Mouse (Mus musculus) limb, embryonic 12.5 days (tissue): ENCODE results near the gene Crybb1. TPM values are rescaled to one million over a fixed set of nuclear protein-coding genes. Genes with fewer than 3 reads are reported as not detected.

ENCODE experiments used
- ATAC-seq: fragments of 200-750 bp; cut with Nextera tagmentation; 2 replicates; pipeline ENCODE4 v1.8.0; 2017; ENCODE audit warnings: low read depth, moderate TSS enrichment; ENCODE audit not compliant: insufficient number of reproducible peaks, insufficient read depth, low FRiP score, low TSS enrichment
- H3K27ac ChIP-seq: fragments of 300-500 bp; sonication (generic); 2 replicates; pipeline ENCODE4 v1.5.1; 2016; ENCODE audit warnings: mild to moderate bottlenecking, moderate library complexity
- H3K27me3 ChIP-seq: fragments of 300-500 bp; sonication (generic); 2 replicates; pipeline ENCODE4 v1.6.1; 2016; ENCODE audit warnings: mild to moderate bottlenecking, moderate library complexity
- H3K36me3 ChIP-seq: fragments of 300-500 bp; sonication (generic); 2 replicates; pipeline ENCODE4 v1.6.1; 2016; ENCODE audit warnings: mild to moderate bottlenecking, moderate library complexity
- H3K4me1 ChIP-seq: fragments of 300-500 bp; sonication (generic); replicated peaks from 2 replicates; pipeline ENCODE4 v1.6.1; 2016
- H3K4me2 ChIP-seq: fragments of 300-500 bp; sonication (generic); 2 replicates; pipeline ENCODE4 v1.6.1; 2016; ENCODE audit warnings: mild to moderate bottlenecking, moderate library complexity
- H3K4me3 ChIP-seq: fragments of 300-500 bp; sonication (generic); replicated peaks from 2 replicates; pipeline ENCODE4 v1.5.1; 2016; ENCODE audit warnings: mild to moderate bottlenecking
- H3K9ac ChIP-seq: fragments of 300-500 bp; sonication (generic); replicated peaks from 2 replicates; pipeline ENCODE4 v1.6.1; 2016; ENCODE audit warnings: mild to moderate bottlenecking, moderate library complexity
- H3K9me3 ChIP-seq: fragments of 300-500 bp; sonication (generic); 2 replicates; pipeline ENCODE4 v1.6.1; 2016; ENCODE audit warnings: mild to moderate bottlenecking, moderate library complexity
- WGBS: fragments of 180-500 bp; shearing (Covaris S2); methylation state at CpG from one replicate; pipeline ENCODE4 v1.1.7; 2016; 5-methylcytosine and 5-hydroxymethylcytosine counted together
- polyA plus RNA-seq: library from polyadenylated mRNA; unstranded; fragments of >200 nt; fragmentation: Nextera tagmentation; extraction: Ambion mirVana; gene quantifications from 2 replicates; pipeline ENCODE4 v1.2.1, GENCODE M21; 2016

Crybb1 gene
- polyA plus RNA-seq, 1 experiment from 2014 or later: 0.28 TPM

DNA sequence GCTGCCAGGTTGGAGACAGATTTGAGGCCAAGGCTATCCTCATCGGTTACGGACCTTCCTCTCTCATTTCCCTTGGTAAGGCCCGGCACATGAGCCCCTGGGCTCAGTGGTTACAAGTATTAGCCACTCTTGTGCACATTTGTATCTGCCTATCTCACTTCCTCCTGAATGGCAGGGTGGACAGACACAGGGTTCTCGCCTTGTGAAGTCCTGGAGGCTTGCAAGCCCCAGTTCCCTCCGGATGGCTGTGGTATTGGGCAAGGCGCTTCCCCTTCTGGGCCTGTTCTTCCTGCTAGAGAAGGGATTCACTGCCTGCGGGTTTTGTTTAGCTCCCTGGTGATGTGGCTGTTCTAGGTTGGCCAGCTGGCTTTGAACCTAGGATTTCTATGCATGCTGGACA lies 24.5 kb downstream of the Crybb1 start:
- 78% methylated on average over 7 of the region's 7 CpGs for WGBS
- H3K27ac ChIP-seq: no peak overlapping the region
- no peaks in the 10 kb centered on the region for H3K9me3 ChIP-seq
- no peaks in the 10 kb centered on the region for H3K27me3 ChIP-seq
- H3K4me1 ChIP-seq: peaks cover 49% of the 10 kb centered on the region
- no peak for ATAC-seq
- H3K4me2 ChIP-seq: no peak overlapping the region
- H3K4me3 ChIP-seq: no peak overlapping the region
- H3K36me3 ChIP-seq: 0 out of 2 replicates have a peak, but pooled peaks cover 4% of the 10 kb centered on the region
- no peak overlapping the region for H3K9ac ChIP-seq

DNA sequence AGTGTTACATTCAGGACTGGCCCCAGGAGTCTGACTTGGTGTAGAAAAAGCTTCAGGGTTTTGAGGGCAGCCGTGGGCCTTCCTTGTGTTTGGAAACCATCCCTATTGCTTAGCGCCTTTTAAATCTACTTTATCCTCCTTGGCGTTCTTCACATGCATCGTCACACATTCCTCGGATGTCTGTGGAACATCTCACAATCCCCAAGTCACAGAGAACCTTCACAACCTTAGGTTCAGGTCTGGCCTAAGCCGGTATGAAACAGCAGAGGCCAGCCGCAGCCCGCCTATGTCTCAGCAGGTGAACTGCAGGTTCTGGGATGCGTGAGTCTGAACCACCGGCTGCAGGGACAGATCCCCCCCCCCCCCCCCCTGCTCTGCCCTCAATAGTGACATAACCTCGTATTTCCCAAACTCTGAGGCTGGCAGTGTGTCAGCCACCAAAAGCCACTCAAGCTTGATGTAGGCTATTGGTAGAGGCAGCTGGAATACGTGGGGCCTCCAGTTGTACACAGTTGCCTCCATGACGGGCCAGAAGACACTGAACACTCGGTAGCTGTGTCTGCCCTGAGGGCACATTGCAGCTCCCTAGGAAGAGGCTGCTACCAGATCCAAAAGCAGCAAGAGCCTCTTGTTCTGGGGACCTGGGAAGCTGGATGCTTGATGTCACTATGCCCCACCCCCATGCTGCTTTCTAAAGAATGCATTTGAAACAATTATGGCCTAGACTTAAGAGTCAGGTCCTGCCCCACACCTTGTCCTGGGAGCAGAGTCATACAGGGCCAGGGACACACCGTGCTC lies 25.4 kb downstream of the Crybb1 start:
- Histone ChIP-seq H3K9ac (no peak overlapping the region), H3K9me3 (no peaks in the 10 kb centered on the region), H3K4me1 (peaks cover 47% of the 10 kb centered on the region), H3K27me3 (no peaks in the 10 kb centered on the region), H3K4me3 (no peak overlapping the region), H3K27ac (no peak overlapping the region), H3K4me2 (no peak overlapping the region), H3K36me3 (0 out of 2 replicates have a peak, but pooled peaks cover 4% of the 10 kb centered on the region)
- ATAC-seq: no peak
- WGBS: 73% methylated on average over 15 of the region's 15 CpGs

DNA sequence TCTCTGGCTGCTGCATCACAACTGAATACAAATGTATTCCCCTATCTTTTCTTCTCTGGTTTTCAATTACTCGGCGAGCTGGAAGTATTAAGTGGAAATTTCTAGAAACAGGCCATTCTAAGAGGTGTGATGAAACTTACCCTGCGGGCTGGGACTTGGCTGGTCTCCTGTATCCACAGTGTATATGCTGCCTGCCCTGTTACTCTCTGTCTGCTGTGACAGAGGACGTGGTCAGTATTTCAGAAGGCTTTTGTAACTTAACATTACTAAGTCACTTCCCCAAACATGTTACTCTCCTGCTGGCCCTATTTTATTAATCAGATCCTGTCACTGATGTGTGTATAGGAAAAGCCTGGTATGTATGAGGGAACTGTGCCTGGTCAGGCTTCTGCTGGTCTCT lies 26.1 kb downstream of the Crybb1 start:
- peaks cover 50% of the 10 kb centered on the region for H3K4me1 ChIP-seq
- H3K27me3 ChIP-seq: no peaks in the 10 kb centered on the region
- no peak overlapping the region for H3K4me2 ChIP-seq
- H3K9ac ChIP-seq: no peak overlapping the region
- H3K9me3 ChIP-seq: no peaks in the 10 kb centered on the region
- H3K36me3 ChIP-seq: 0 out of 2 replicates have a peak, but pooled peaks cover 4% of the 10 kb centered on the region
- no peak overlapping the region for H3K27ac ChIP-seq
- WGBS: 87% methylated on average over 4 of the region's 4 CpGs
- no peak overlapping the region for H3K4me3 ChIP-seq
- no peak for ATAC-seq

DNA sequence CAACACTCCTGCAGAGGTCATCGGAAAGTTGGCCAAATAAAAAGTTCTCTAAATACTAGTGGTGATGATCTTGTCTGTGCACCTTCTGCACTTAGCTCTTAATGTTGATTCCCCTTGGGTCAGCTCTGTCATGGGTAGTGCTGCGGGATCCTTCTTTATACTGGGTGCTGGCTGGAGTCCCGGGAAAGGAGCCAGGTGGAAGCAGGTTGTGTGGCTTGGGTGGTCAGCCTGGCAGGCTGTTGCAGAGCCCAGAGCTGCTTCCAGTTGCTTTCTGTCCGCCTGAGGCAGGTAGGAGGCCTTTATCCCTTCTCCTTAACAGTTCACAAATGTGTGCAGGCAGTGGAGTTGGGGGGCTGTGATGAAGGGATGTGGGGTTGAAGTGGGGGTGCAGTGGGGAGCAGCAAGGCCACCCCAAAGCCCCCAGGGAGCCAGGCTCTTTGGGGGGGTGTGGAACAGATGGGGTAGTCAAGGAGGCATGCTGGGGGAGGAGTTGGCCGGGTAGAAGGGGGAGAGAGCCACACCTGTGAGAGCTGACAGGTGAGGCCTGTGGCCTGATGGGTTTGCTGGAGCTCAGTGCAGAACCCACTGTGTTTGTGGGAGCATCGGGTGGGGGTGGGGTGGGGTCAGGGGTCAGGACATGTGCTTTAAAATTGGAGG lies 26.6 kb downstream of the Crybb1 start:
- no peak for ATAC-seq
- Histone ChIP-seq H3K4me1 (peaks cover 47% of the 10 kb centered on the region), H3K4me2 (no peak overlapping the region), H3K9ac (no peak overlapping the region), H3K4me3 (no peak overlapping the region), H3K9me3 (no peaks in the 10 kb centered on the region), H3K27ac (no peak overlapping the region), H3K36me3 (0 out of 2 replicates have a peak, but pooled peaks cover 4% of the 10 kb centered on the region), H3K27me3 (no peaks in the 10 kb centered on the region)
- WGBS: 75% methylated on average over 6 of the region's 6 CpGs

DNA sequence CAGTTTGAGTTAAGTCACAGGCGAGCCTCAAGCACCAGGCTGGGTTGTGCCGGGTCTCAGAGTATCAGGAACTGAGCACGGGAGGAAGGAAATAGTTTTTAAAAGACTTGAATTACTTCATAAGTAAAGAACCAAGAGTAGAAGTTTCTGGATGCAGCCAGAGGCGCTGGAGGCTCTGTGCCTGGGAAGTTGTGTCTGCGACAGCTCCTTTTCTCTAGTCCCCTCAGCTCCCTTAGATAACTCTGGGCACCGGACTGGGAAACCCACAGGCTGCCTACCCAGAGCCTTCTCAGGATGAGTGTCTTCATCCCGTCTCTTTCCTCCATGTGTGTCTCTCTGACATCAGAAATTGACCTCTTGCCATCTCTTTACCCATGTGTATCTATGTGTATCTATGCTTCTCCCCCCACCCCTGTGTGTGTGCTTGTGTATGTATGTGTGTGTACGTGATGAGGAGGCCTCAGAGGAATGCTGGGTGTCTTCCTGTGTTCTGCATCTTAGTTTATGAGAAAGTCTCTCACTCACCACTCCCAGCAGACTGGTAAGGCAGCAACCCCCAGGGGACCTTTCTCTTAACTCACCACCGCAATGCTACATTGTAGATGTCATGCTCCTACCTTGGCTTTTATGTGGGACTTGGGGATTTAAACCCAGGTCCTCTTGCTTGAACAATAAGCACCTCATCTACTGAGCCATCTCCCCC lies 27.3 kb downstream of the Crybb1 start:
- H3K27ac ChIP-seq: no peak overlapping the region
- no peak for ATAC-seq
- H3K9me3 ChIP-seq: no peaks in the 10 kb centered on the region
- no peaks in the 10 kb centered on the region for H3K27me3 ChIP-seq
- H3K4me3 ChIP-seq: no peak overlapping the region
- H3K36me3 ChIP-seq: 0 out of 2 replicates have a peak, but pooled peaks cover 4% of the 10 kb centered on the region
- WGBS: 72% methylated on average over 9 of the region's 9 CpGs
- no peak overlapping the region for H3K9ac ChIP-seq
- peaks cover 40% of the 10 kb centered on the region for H3K4me1 ChIP-seq
- H3K4me2 ChIP-seq: no peak overlapping the region

DNA sequence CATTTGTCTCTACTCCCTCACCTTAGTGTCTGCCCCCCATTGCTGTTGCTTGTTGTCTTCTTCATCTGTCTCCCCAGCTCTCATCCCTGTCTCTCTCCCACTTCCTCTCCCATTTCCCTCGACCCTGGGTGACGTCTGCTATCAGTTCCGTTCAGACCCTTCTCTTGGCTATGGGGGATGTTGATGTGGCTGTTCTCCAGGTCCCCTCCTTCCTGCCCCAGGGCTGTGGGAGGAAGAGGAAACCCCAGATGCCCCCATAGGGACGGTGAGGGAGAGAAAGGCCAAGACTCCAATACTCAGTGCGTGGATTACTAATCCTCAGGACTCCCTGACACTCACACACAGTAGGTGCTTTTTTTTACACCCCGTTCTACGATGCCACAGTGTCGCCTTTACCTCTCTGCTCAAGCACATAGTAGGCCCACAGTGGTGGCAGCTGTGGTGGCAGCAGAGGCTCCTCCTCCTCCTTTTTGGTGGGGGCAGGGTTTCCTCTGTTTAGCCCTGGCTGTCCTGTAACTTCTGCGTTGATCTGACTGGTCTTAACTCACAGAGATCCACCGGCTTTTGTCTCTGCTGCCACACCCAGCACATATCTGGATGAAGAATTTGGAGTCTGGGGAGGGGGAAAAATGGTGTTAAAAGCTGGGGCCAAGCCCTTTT lies 28.1 kb downstream of the Crybb1 start:
- H3K27ac ChIP-seq: no peak overlapping the region
- H3K4me2 ChIP-seq: no peak overlapping the region
- no peak for ATAC-seq
- no peak overlapping the region for H3K9ac ChIP-seq
- 67% methylated on average over 10 of the region's 10 CpGs for WGBS
- H3K4me3 ChIP-seq: no peak overlapping the region
- H3K36me3 ChIP-seq: 0 out of 2 replicates have a peak, but pooled peaks cover 4% of the 10 kb centered on the region
- H3K9me3 ChIP-seq: no peaks in the 10 kb centered on the region
- H3K27me3 ChIP-seq: no peaks in the 10 kb centered on the region
- peaks cover 34% of the 10 kb centered on the region for H3K4me1 ChIP-seq

DNA sequence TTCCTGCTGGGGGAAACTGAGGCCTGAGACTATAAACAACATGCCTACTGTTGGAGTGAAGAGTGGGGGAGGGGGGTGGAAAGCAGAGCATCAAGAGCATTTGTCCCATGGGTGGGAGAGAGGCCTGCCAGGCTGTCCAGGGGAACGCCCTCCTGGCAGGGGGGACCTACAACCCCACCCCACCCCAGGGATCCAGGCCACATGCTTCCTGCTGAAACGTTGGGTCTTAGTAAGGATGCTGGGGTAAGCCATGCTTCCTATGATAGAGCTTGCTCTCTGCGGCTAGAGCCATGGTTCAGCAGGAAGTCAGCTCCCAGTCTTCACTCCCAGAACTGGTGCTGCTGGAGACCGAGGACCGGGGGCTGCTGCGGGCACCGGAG lies 28.6 kb downstream of the Crybb1 start:
- H3K9ac ChIP-seq: no peak overlapping the region
- no peaks in the 10 kb centered on the region for H3K27me3 ChIP-seq
- peaks cover 29% of the 10 kb centered on the region for H3K4me1 ChIP-seq
- H3K4me2 ChIP-seq: no peak overlapping the region
- H3K9me3 ChIP-seq: no peaks in the 10 kb centered on the region
- no peak for ATAC-seq
- 78% methylated on average over 7 of the region's 7 CpGs for WGBS
- H3K27ac ChIP-seq: 0 out of 2 replicates have a peak overlapping the region, but pooled peaks have one; percentile 17
- no peak overlapping the region for H3K4me3 ChIP-seq
- 0 out of 2 replicates have a peak, but pooled peaks cover 4% of the 10 kb centered on the region for H3K36me3 ChIP-seq

DNA sequence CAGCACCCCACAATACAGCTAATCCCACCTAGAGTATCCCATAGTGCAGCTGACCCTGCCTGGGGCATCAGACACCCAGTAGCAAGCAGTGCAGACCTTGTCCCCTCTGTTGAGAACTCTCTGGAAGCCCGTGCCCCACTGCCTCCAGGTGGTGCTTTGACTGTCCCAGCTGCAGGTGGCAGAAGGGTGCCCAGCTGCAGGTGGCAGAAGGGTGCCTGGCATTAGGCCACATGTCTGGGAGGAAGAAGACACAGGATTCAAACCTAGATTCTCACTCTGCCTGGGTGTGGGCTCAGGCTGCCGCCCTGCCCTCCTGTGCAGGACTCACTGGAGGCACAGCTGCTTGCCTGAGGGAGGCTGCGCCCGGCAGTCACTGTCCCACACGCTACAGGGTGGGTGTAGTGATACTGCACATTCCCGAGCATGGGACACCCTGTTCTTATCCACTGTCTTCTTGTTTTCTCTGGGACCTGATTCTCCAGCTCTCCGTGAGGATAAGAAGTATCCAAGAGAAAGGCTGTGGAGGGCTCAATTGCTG lies 30.0 kb downstream of the Crybb1 start:
- H3K27ac ChIP-seq: no peak overlapping the region
- no peak overlapping the region for H3K4me2 ChIP-seq
- H3K9me3 ChIP-seq: no peaks in the 10 kb centered on the region
- no peak for ATAC-seq
- no peak overlapping the region for H3K4me3 ChIP-seq
- no peaks in the 10 kb centered on the region for H3K27me3 ChIP-seq
- WGBS: 94% methylated on average over 7 of the region's 7 CpGs
- H3K4me1 ChIP-seq: peaks cover 22% of the 10 kb centered on the region
- H3K36me3 ChIP-seq: 0 out of 2 replicates have a peak, but pooled peaks cover 4% of the 10 kb centered on the region
- H3K9ac ChIP-seq: no peak overlapping the region

DNA sequence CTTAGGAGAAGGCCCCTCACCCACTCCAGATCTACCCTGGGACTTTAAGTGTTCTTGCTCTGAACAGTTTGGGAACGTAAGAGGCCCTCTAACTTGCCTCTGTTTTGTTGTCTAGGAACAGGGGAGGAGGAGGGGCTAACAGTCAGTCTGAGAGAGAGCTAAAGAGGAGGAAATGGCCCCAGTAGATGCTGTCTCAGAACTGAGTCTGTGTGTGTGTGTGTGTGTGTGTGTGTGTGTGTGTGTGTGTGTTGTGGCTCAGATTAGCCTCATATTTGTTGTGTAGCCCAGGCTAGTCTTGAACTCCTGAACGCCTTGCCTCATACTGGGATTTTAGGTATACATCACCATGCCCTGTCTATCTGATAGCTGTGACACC lies 31.0 kb downstream of the Crybb1 start:
- WGBS: 70% methylated on average over 2 of the region's 2 CpGs
- no peak overlapping the region for H3K27ac ChIP-seq

DNA sequence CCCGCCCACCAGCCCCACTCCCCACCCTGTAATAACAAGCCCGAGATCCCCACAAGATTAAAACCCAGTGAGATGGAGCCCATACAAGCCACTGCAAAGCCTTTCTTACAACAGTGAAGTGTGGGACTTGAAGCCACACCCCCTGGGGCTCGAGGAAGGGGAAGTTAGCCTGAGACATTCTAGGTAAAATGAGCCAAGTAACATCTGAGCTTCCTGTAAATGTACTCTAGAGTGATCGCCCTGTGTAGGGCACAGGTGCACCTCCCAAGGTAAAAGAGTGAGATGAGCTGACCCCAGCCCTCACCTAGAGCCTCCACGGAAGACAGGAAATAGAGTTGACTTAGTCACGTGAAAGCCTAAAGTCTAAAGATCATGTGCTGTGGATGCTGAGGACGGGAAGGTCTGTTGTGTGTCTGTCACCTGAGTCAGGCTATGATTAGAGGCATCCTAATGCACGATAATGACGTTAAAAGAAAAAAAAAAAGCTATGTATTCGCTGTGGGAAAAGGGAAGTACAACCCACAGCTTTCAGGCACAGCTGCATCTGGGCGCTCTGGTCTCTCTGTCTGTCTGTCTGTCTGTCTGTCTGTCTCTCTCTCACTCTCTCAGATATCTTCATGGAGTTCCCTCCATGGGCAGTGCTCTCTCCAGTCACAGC lies 31.5 kb downstream of the Crybb1 start:
- peaks cover 9% of the 10 kb centered on the region; the same call in 1 of the 2 replicates for H3K4me1 ChIP-seq
- H3K4me3 ChIP-seq: no peak overlapping the region
- H3K27me3 ChIP-seq: no peaks in the 10 kb centered on the region
- H3K4me2 ChIP-seq: no peak overlapping the region
- no peak overlapping the region for H3K27ac ChIP-seq
- no peak overlapping the region for H3K9ac ChIP-seq
- WGBS: 78% methylated on average over 11 of the region's 11 CpGs
- no peaks in the 10 kb centered on the region for H3K9me3 ChIP-seq
- 0 out of 2 replicates have a peak, but pooled peaks cover 4% of the 10 kb centered on the region for H3K36me3 ChIP-seq
- no peak for ATAC-seq

More for the DNA sequence above, 31.0 kb downstream of the Crybb1 start:
- Histone ChIP-seq H3K4me1 (peaks cover 13% of the 10 kb centered on the region; the same call in 1 of the 2 replicates), H3K36me3 (0 out of 2 replicates have a peak, but pooled peaks cover 4% of the 10 kb centered on the region), H3K27me3 (no peaks in the 10 kb centered on the region), H3K9ac (no peak overlapping the region), H3K4me3 (no peak overlapping the region), H3K4me2 (no peak overlapping the region), H3K9me3 (no peaks in the 10 kb centered on the region)
- no peak for ATAC-seq
